Mouse (Mus musculus): Measurements from ENCODE around the gene Csn1s2b. TPM values are rescaled to one million over a fixed set of nuclear protein-coding genes. Genes with fewer than 3 reads are reported as not detected.

Gene Csn1s2b
- polyA plus RNA-seq, 1 experiment from 2014 or later = not detected

DNA sequence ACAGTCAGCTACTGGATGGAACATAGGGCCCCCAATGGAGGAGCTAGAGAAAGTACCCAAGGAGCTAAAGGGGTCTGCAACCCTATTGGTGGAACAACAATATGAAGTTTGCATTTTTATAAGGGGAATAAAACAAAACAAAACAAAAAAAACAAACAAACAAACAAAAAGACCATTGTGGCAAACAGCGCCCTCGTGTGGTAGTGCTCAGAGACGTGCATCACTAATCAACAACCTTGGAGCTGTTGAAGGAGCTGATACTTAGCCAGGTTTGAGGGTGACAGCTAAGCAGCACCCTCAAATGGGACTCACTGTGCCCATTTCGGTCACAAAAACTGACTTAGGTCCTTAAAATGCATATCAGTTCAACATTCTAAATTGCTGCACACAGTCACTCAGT, 63.5 kb downstream of the Csn1s2b start:
- no peak for ATAC-seq (ENCODE audit: insufficient number of reproducible peaks, insufficient read depth, low FRiP score, low read depth)
- no peaks in the 10 kb centered on the region for H3K36me3 ChIP-seq (ENCODE audit: control insufficient read depth, insufficient read depth, low read length)
- 33% methylated on average over 4 of the region's 4 CpGs for WGBS
- H3K4me2 ChIP-seq (replicated peaks; ENCODE audit: low read depth, low read length) = no peak overlapping the region
- H3K9me3 ChIP-seq (ENCODE audit: control insufficient read depth, low read depth, low read length) = no peaks in the 10 kb centered on the region
- H3K4me1 ChIP-seq (ENCODE audit: control insufficient read depth, insufficient read depth, low read length) = no peaks in the 10 kb centered on the region
- H3K27me3 ChIP-seq (ENCODE audit: control insufficient read depth, insufficient read depth, low read length) = no peaks in the 10 kb centered on the region
- H3K4me3 ChIP-seq (ENCODE audit: low read depth, low read length) = no peak overlapping the region
- H3K27ac ChIP-seq (ENCODE audit: low read length) = no peak overlapping the region
- H3K9ac ChIP-seq (replicated peaks; ENCODE audit: low read depth, low read length) = no peak overlapping the region

Other genes starting within 250 kb of the Csn1s2b start
- 30.1 and 30.8 TPM in 2 replicates for gene Sult1d1, start 239.1 kb upstream of the Csn1s2b start, polyA plus RNA-seq (2014; fragmentation: Nextera tagmentation; extraction: Ambion mirVana)
- gene Sult1e1, start 216.5 kb upstream of the Csn1s2b start, polyA plus RNA-seq (2014; fragmentation: Nextera tagmentation; extraction: Ambion mirVana) = not detected in 2 replicates
- not detected in 2 replicates for gene Csn1s1, start 141.9 kb upstream of the Csn1s2b start, polyA plus RNA-seq (2014; fragmentation: Nextera tagmentation; extraction: Ambion mirVana)
- not detected in 2 replicates for gene Csn2, start 108.5 kb upstream of the Csn1s2b start, polyA plus RNA-seq (2014; fragmentation: Nextera tagmentation; extraction: Ambion mirVana)
- not detected in 2 replicates for gene Csn1s2a, start 33.5 kb upstream of the Csn1s2b start, polyA plus RNA-seq (2014; fragmentation: Nextera tagmentation; extraction: Ambion mirVana)
- not detected in 2 replicates for gene Prr27, start 17.6 kb downstream of the Csn1s2b start, polyA plus RNA-seq (2014; fragmentation: Nextera tagmentation; extraction: Ambion mirVana)
- gene Odam, start 76.9 kb downstream of the Csn1s2b start, polyA plus RNA-seq (2014; fragmentation: Nextera tagmentation; extraction: Ambion mirVana) = not detected in 2 replicates
- not detected in 2 replicates for gene Csn3, start 117.5 kb downstream of the Csn1s2b start, polyA plus RNA-seq (2014; fragmentation: Nextera tagmentation; extraction: Ambion mirVana)
- gene 2310003L06Rik, start 161.4 kb downstream of the Csn1s2b start, polyA plus RNA-seq (2014; fragmentation: Nextera tagmentation; extraction: Ambion mirVana) = not detected in 2 replicates
- not detected in 2 replicates for gene Gm28434, start 161.4 kb downstream of the Csn1s2b start, polyA plus RNA-seq (2014; fragmentation: Nextera tagmentation; extraction: Ambion mirVana)
- not detected in 2 replicates for gene Cabs1, start 171.4 kb downstream of the Csn1s2b start, polyA plus RNA-seq (2014; fragmentation: Nextera tagmentation; extraction: Ambion mirVana)
- gene Smr3a, start 194.5 kb downstream of the Csn1s2b start, polyA plus RNA-seq (2014; fragmentation: Nextera tagmentation; extraction: Ambion mirVana) = not detected in 2 replicates

Data from stomach, embryonic 14.5 days (tissue).